Mouse (Mus musculus) hindbrain, embryonic 11.5 days (tissue): ENCODE measurements at regions not wholly inside any gene's neighbourhood (a gene's known extent, or its start where the extent isn't known, plus 50 kb on each side); places are given as distances from the start of the nearest gene placed in this dataset.

Experiments
- ATAC-seq: fragments of 200-750 bp; cut with Nextera tagmentation; 2 replicates; pipeline ENCODE4 v1.8.0; 2017; ENCODE audit warnings: mild to moderate bottlenecking, moderate TSS enrichment, moderate library complexity; ENCODE audit not compliant: low FRiP score
- DNase-seq: peaks from one replicate; pipeline ENCODE4 v3.0.0-alpha.2; 2015; ENCODE audit warnings: low spot score
- H3K27ac ChIP-seq: fragments of 300-500 bp; sonication (generic); 2 replicates; pipeline ENCODE4 v1.5.1; 2014; ENCODE audit warnings: mild to moderate bottlenecking, low read depth, low read length
- H3K27me3 ChIP-seq: fragments of 300-500 bp; sonication (generic); 2 replicates; pipeline ENCODE4 v1.6.1; 2014; ENCODE audit warnings: mild to moderate bottlenecking, low read length, moderate library complexity, mixed read lengths; ENCODE audit not compliant: control insufficient read depth, insufficient read depth
- H3K36me3 ChIP-seq: fragments of 300-500 bp; sonication (generic); 2 replicates; pipeline ENCODE4 v1.6.1; 2014; ENCODE audit warnings: mild to moderate bottlenecking, low read length, moderate library complexity, mixed read lengths; ENCODE audit not compliant: control insufficient read depth, insufficient read depth
- H3K4me1 ChIP-seq: fragments of 300-500 bp; sonication (generic); replicated peaks from 2 replicates; pipeline ENCODE4 v1.6.1; 2014; ENCODE audit warnings: low read length, mixed read lengths; ENCODE audit not compliant: control insufficient read depth, insufficient read depth
- H3K4me2 ChIP-seq: fragments of 300-500 bp; sonication (generic); replicated peaks from 2 replicates; pipeline ENCODE4 v1.6.1; 2014; ENCODE audit warnings: mild to moderate bottlenecking, low read depth, low read length
- H3K4me3 ChIP-seq: fragments of 300-500 bp; sonication (generic); 2 replicates; pipeline ENCODE4 v1.5.1; 2014; ENCODE audit warnings: low read depth, low read length
- H3K9ac ChIP-seq: fragments of 300-500 bp; sonication (generic); 2 replicates; pipeline ENCODE4 v1.6.1; 2014; ENCODE audit warnings: low read depth, low read length
- H3K9me3 ChIP-seq: fragments of 300-500 bp; sonication (generic); 2 replicates; pipeline ENCODE4 v1.6.1; 2016; ENCODE audit warnings: low read length; ENCODE audit not compliant: control insufficient read depth
- WGBS: fragments of 180-500 bp; shearing (Covaris S2); extraction: QIAGEN DNeasy Blood & Tissue Kit; methylation state at CpG from one replicate; pipeline ENCODE4 v1.1.7; 2014; 5-methylcytosine and 5-hydroxymethylcytosine counted together

DNA sequence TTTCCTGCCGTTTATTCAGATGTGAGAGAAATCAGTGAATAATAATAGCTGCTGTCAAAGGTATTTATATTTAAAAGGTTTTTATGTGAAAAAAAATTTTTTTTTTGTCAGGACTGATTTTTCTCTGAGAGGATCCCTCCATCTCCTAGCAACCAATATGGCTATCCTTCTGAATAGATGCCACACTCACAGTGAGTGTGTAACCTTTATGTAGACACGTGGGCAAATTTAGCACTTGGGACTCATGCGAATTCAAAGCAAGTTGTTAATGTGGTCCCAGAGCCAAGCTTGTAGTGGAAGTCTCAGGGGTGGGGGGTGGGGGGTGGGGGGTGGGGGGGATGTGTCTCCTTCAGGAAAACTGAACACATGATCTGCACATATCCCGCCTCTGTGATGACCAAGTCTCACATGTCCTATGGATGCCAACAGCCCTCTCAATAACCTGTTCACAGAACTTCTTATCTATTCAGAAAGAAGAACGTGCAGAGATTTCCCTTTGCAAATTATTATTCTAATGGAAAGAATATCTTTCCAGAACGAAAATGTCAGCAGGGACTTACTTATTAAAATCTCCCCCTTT lies 112.5 kb upstream of the Arglu1 start:
- Histone ChIP-seq H3K9ac (no peak overlapping the region), H3K4me2 (no peak overlapping the region), H3K36me3 (no peaks in the 10 kb centered on the region), H3K4me3 (no peak overlapping the region), H3K9me3 (no peaks in the 10 kb centered on the region), H3K4me1 (no peaks in the 10 kb centered on the region), H3K27me3 (no peaks in the 10 kb centered on the region), H3K27ac (no peak overlapping the region)
- ATAC-seq: 0 out of 2 replicates have a peak, but pooled peaks have one; percentile 53
- no peak for DNase-seq
- 72% methylated on average over 6 of the region's 6 CpGs for WGBS

DNA sequence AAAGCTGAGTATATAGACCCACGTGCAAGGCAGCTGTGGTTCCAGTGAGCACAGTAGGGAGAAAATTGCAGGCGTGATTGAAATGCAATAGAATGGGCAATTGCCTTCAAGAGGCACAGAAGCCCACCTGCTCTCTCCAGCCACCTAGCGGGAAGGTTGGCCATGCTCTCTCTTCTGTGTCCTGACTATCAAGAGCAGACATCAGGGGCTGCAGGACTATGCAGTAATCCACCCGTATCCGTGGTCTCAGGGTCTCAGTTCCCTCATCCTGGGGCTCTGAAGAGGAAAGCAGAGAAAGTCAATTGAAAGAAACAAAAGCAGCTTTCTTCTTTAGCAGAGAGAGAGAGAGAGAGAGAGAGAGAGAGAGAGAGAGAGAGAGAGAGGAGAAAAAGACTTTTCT lies 112.0 kb upstream of the Arglu1 start:
- Histone ChIP-seq H3K4me2 (no peak overlapping the region), H3K27ac (no peak overlapping the region), H3K36me3 (no peaks in the 10 kb centered on the region), H3K27me3 (no peaks in the 10 kb centered on the region), H3K9ac (no peak overlapping the region), H3K4me3 (no peak overlapping the region), H3K9me3 (no peaks in the 10 kb centered on the region), H3K4me1 (no peaks in the 10 kb centered on the region)
- ATAC-seq: no peak
- DNase-seq: no peak
- WGBS: 48% methylated on average over 5 of the region's 5 CpGs

DNA sequence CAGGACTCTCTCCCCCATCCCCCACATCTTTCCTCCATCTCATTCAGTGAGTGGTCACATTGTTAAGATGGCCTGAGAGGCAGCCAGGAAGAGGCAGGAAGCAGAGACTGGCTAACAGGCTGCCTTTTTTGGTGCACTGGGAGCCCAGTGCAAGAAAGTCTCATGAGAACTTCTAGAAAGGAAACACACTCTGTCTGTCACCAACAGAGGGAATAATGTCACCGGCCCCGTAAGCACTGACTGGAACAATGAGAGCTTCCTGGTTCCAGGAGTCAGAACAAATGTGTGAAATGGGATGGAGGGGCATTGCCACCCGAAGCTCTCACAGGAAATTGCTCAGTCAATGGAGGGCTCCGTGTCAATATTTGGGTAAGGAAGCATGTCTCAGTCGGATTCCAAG lies 111.3 kb upstream of the Arglu1 start:
- WGBS: 63% methylated on average over 5 of the region's 5 CpGs
- H3K4me3 ChIP-seq: no peak overlapping the region
- H3K27ac ChIP-seq: no peak overlapping the region
- no peaks in the 10 kb centered on the region for H3K4me1 ChIP-seq
- no peak for ATAC-seq
- no peak for DNase-seq
- no peaks in the 10 kb centered on the region for H3K36me3 ChIP-seq
- H3K27me3 ChIP-seq: no peaks in the 10 kb centered on the region
- H3K9ac ChIP-seq: no peak overlapping the region
- H3K4me2 ChIP-seq: no peak overlapping the region
- H3K9me3 ChIP-seq: no peaks in the 10 kb centered on the region

DNA sequence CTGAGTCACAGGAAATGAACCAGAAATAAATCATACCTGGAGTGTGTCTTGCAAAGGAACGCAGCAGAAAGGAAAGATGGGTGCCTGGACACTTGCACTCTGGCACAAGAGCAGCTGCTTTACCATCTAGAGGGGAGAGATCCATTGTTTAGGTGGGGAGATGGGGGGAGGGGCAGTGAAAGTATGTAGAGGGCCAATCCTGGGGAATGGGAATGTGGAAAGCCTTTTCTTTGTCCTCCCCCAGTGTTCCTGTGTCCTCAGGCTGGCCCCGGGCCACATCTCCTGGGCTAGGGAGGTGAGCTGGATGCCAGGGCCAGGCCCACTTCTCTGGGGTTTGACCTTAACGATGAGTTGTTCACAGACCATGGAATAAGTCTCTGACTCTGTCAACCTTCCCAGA lies 107.2 kb upstream of the Arglu1 start:
- 71% methylated on average over 3 of the region's 3 CpGs for WGBS
- Histone ChIP-seq H3K27me3 (no peaks in the 10 kb centered on the region), H3K9ac (no peak overlapping the region), H3K4me3 (no peak overlapping the region), H3K9me3 (no peaks in the 10 kb centered on the region), H3K27ac (no peak overlapping the region), H3K36me3 (no peaks in the 10 kb centered on the region), H3K4me1 (no peaks in the 10 kb centered on the region), H3K4me2 (no peak overlapping the region)
- DNase-seq (no peak), ATAC-seq (no peak)

GRCm38 (mm10) chr8:8796951-8797350 lies 106.6 kb upstream of the Arglu1 start:
- no peaks in the 10 kb centered on the region for H3K27me3 ChIP-seq
- H3K4me3 ChIP-seq: no peak overlapping the region
- H3K4me1 ChIP-seq: no peaks in the 10 kb centered on the region
- no peak overlapping the region for H3K27ac ChIP-seq
- WGBS: 61% methylated on average over 9 of the region's 9 CpGs
- DNase-seq: no peak
- no peaks in the 10 kb centered on the region for H3K36me3 ChIP-seq
- H3K9ac ChIP-seq: no peak overlapping the region
- no peaks in the 10 kb centered on the region for H3K9me3 ChIP-seq
- no peak overlapping the region for H3K4me2 ChIP-seq
- ATAC-seq: no peak

- 86% methylated on average over 6 of the region's 6 CpGs for WGBS
- DNase-seq: no peak
- Histone ChIP-seq H3K4me2 (no peak overlapping the region), H3K27ac (no peak overlapping the region), H3K27me3 (no peaks in the 10 kb centered on the region), H3K9me3 (no peaks in the 10 kb centered on the region), H3K4me1 (no peaks in the 10 kb centered on the region), H3K9ac (no peak overlapping the region), H3K4me3 (no peak overlapping the region), H3K36me3 (no peaks in the 10 kb centered on the region)
- ATAC-seq: no peak
Observed at GRCm38 (mm10) chr8:8794711-8795110, 104.4 kb upstream of the Arglu1 start.

DNA sequence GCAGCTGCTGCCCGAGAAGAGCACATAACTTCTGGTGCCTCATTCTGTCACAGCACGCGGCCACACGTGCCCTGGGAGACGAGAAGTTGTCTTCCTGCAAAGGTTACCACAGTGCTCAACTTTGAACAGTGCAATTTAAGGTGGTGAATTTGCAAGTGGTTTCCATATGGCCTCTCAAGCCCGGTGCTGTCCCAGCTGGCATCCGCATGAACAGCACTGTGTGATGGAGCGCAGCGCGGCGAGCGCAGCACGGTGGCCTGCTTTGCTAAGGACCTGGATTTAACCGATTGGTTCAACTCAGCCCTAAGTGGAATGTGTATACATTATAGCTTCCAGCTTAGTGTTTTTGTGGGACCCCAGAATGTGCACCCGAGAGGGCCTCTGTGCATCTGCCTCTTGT lies 89.6 kb upstream of the Arglu1 start:
- Histone ChIP-seq H3K27me3 (no peaks in the 10 kb centered on the region), H3K27ac (no peak overlapping the region), H3K4me2 (no peak overlapping the region), H3K36me3 (no peaks in the 10 kb centered on the region), H3K9me3 (no peaks in the 10 kb centered on the region), H3K4me3 (no peak overlapping the region), H3K9ac (no peak overlapping the region), H3K4me1 (0 out of 2 replicates have a peak, but pooled peaks cover 3% of the 10 kb centered on the region)
- WGBS: 44% methylated on average over 15 of the region's 15 CpGs
- ATAC-seq (peak; percentile 63), DNase-seq (no peak)

- ATAC-seq (no peak), DNase-seq (no peak)
- no peak overlapping the region for H3K27ac ChIP-seq
- no peaks in the 10 kb centered on the region for H3K36me3 ChIP-seq
- H3K9me3 ChIP-seq: no peaks in the 10 kb centered on the region
- H3K4me3 ChIP-seq: no peak overlapping the region
- H3K9ac ChIP-seq: no peak overlapping the region
- H3K27me3 ChIP-seq: no peaks in the 10 kb centered on the region
- 26% methylated on average over 5 of the region's 5 CpGs for WGBS
- no peaks in the 10 kb centered on the region for H3K4me1 ChIP-seq
- H3K4me2 ChIP-seq: no peak overlapping the region
Observed at GRCm38 (mm10) chr8:8774496-8775015, 84.2 kb upstream of the Arglu1 start.

DNA sequence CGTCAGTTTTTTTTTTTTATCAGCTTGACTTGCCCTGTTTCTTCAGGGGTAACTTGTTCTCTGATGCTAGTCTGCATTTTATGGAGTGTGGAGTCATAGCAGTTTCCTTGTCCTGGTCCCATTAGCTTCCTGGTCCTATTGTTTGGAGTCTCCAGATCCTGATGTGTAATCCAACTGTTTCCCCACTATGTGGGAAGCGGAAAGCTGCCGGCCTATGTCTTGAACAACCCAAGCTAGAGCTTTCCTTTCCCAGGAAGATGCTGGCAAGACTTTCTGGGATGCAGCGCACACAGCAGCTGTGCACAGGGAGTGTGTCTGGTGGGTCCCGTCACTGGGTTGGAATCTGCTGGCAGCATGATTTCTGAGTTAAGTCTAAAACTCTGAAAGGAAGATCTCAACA lies 82.1 kb upstream of the Arglu1 start:
- Histone ChIP-seq H3K4me3 (no peak overlapping the region), H3K27ac (no peak overlapping the region), H3K27me3 (no peaks in the 10 kb centered on the region), H3K9me3 (no peaks in the 10 kb centered on the region), H3K9ac (no peak overlapping the region), H3K4me1 (no peaks in the 10 kb centered on the region), H3K4me2 (no peak overlapping the region), H3K36me3 (no peaks in the 10 kb centered on the region)
- 88% methylated on average over 5 of the region's 5 CpGs for WGBS
- DNase-seq (no peak), ATAC-seq (no peak)
